Mouse (Mus musculus): ENCODE results near the gene Olfr469.
"Not testable (repeated sequence)": the region's sequence is repeated elsewhere in the genome, so short reads cannot be mapped to it uniquely, and the experiment has no call there.

Gene Olfr469

GRCm38 (mm10) chr7:107825441-107825840 lies at the start of gene Olfr469:
Gene Olfr469, minus strand, starts transcription at chr7:107825541.
- not testable (repeated sequence) for H3K27me3 ChIP-seq (ENCODE audit: control insufficient read depth, insufficient read depth, low read length, poor library complexity, severe bottlenecking); DNase-seq (ENCODE audit: low read depth, low spot score); H3K36me3 ChIP-seq (ENCODE audit: control insufficient read depth, insufficient read depth, low read length, poor library complexity, severe bottlenecking)

GRCm38 (mm10) chr7:107847390-107847789 lies 22.0 kb upstream of the Olfr469 start, which contains the start of gene Olfr470:
Gene Olfr470, minus strand, starts transcription at chr7:107847490.
- DNase-seq (ENCODE audit: low read depth, low spot score); H3K27me3 ChIP-seq (ENCODE audit: control insufficient read depth, insufficient read depth, low read length, poor library complexity, severe bottlenecking); H3K36me3 ChIP-seq (ENCODE audit: control insufficient read depth, insufficient read depth, low read length, poor library complexity, severe bottlenecking): not testable (repeated sequence)

- no peaks in the 10 kb centered on the region for H3K36me3 ChIP-seq (ENCODE audit: control insufficient read depth, insufficient read depth, low read length, poor library complexity, severe bottlenecking)
- H3K27me3 ChIP-seq (ENCODE audit: control insufficient read depth, insufficient read depth, low read length, poor library complexity, severe bottlenecking), result no peaks in the 10 kb centered on the region
- no peak for DNase-seq (ENCODE audit: low read depth, low spot score)
These were observed 16.4 kb upstream of the Olfr469 start for GRCm38 (mm10) chr7:107841719-107842118.

- H3K27me3 ChIP-seq (ENCODE audit: control insufficient read depth, insufficient read depth, low read length, poor library complexity, severe bottlenecking); H3K36me3 ChIP-seq (ENCODE audit: control insufficient read depth, insufficient read depth, low read length, poor library complexity, severe bottlenecking); DNase-seq (ENCODE audit: low read depth, low spot score): not testable (repeated sequence)
These were observed 1.5 kb downstream of the Olfr469 start for GRCm38 (mm10) chr7:107823867-107824266.

- H3K36me3 ChIP-seq (ENCODE audit: control insufficient read depth, insufficient read depth, low read length, poor library complexity, severe bottlenecking), result no peaks in the 10 kb centered on the region
- H3K27me3 ChIP-seq (ENCODE audit: control insufficient read depth, insufficient read depth, low read length, poor library complexity, severe bottlenecking), result no peaks in the 10 kb centered on the region
- no peak for DNase-seq (ENCODE audit: low read depth, low spot score)
These were observed 5.9 kb downstream of the Olfr469 start for GRCm38 (mm10) chr7:107819442-107819841.

GRCm38 (mm10) chr7:107811963-107812362 lies 13.4 kb downstream of the Olfr469 start, which contains the start of gene Olfr467:
Gene Olfr467, plus strand, starts transcription at chr7:107812263.
- H3K36me3 ChIP-seq (ENCODE audit: control insufficient read depth, insufficient read depth, low read length, poor library complexity, severe bottlenecking), result no peaks in the 10 kb centered on the region
- H3K27me3 ChIP-seq (ENCODE audit: control insufficient read depth, insufficient read depth, low read length, poor library complexity, severe bottlenecking), result no peaks in the 10 kb centered on the region
- DNase-seq (ENCODE audit: low read depth, low spot score), result no peak

GRCm38 (mm10) chr7:107802138-107802537 lies 23.2 kb downstream of the Olfr469 start:
- DNase-seq (ENCODE audit: low read depth, low spot score), result no peak
- H3K27me3 ChIP-seq (ENCODE audit: control insufficient read depth, insufficient read depth, low read length, poor library complexity, severe bottlenecking), result no peaks in the 10 kb centered on the region
- no peaks in the 10 kb centered on the region for H3K36me3 ChIP-seq (ENCODE audit: control insufficient read depth, insufficient read depth, low read length, poor library complexity, severe bottlenecking)

- Histone ChIP-seq H3K36me3 (ENCODE audit: control insufficient read depth, insufficient read depth, low read length, poor library complexity, severe bottlenecking) (no peaks in the 10 kb centered on the region), H3K27me3 (ENCODE audit: control insufficient read depth, insufficient read depth, low read length, poor library complexity, severe bottlenecking) (no peaks in the 10 kb centered on the region)
- DNase-seq (ENCODE audit: low read depth, low spot score), result no peak
These were observed 24.2 kb downstream of the Olfr469 start, which contains the start of gene Ovch2 for GRCm38 (mm10) chr7:107801108-107801507. Gene Ovch2, minus strand, starts transcription at chr7:107801208.

- no peaks in the 10 kb centered on the region for H3K27me3 ChIP-seq (ENCODE audit: control insufficient read depth, insufficient read depth, low read length, poor library complexity, severe bottlenecking)
These were observed 28.8 kb downstream of the Olfr469 start for GRCm38 (mm10) chr7:107796500-107796899.

GRCm38 (mm10) chr7:107787977-107788620 lies 37.2 kb downstream of the Olfr469 start:
- no peaks in the 10 kb centered on the region for H3K36me3 ChIP-seq (ENCODE audit: control insufficient read depth, insufficient read depth, low read length, poor library complexity, severe bottlenecking)
- H3K27me3 ChIP-seq (ENCODE audit: control insufficient read depth, insufficient read depth, low read length, poor library complexity, severe bottlenecking), result no peaks in the 10 kb centered on the region
- DNase-seq (ENCODE audit: low read depth, low spot score), result peak; percentile 47

More at GRCm38 (mm10) chr7:107796500-107796899, 28.8 kb downstream of the Olfr469 start:
- DNase-seq (ENCODE audit: low read depth, low spot score), result no peak
- H3K36me3 ChIP-seq (ENCODE audit: control insufficient read depth, insufficient read depth, low read length, poor library complexity, severe bottlenecking), result no peaks in the 10 kb centered on the region

- DNase-seq (ENCODE audit: low read depth, low spot score), result peak; percentile 39
These were observed 45.7 kb downstream of the Olfr469 start for GRCm38 (mm10) chr7:107779611-107780010.

GRCm38 (mm10) chr7:107778216-107778615 lies 47.1 kb downstream of the Olfr469 start:
- Histone ChIP-seq H3K27me3 (ENCODE audit: control insufficient read depth, insufficient read depth, low read length, poor library complexity, severe bottlenecking) (no peaks in the 10 kb centered on the region), H3K36me3 (ENCODE audit: control insufficient read depth, insufficient read depth, low read length, poor library complexity, severe bottlenecking) (no peaks in the 10 kb centered on the region)
- DNase-seq (ENCODE audit: low read depth, low spot score), result no peak

More at GRCm38 (mm10) chr7:107779611-107780010, 45.7 kb downstream of the Olfr469 start:
- Histone ChIP-seq H3K27me3 (ENCODE audit: control insufficient read depth, insufficient read depth, low read length, poor library complexity, severe bottlenecking) (no peaks in the 10 kb centered on the region), H3K36me3 (ENCODE audit: control insufficient read depth, insufficient read depth, low read length, poor library complexity, severe bottlenecking) (no peaks in the 10 kb centered on the region)

GRCm38 (mm10) chr7:107770812-107771211 lies 54.5 kb downstream of the Olfr469 start:
- no peak for DNase-seq (ENCODE audit: low read depth, low spot score)
- Histone ChIP-seq H3K36me3 (ENCODE audit: control insufficient read depth, insufficient read depth, low read length, poor library complexity, severe bottlenecking) (no peaks in the 10 kb centered on the region), H3K27me3 (ENCODE audit: control insufficient read depth, insufficient read depth, low read length, poor library complexity, severe bottlenecking) (no peaks in the 10 kb centered on the region)
